Mouse (Mus musculus): ENCODE measurements around the gene Gm4869. TPM values are rescaled to one million over a fixed set of nuclear protein-coding genes. Genes with fewer than 3 reads are reported as not detected.
"Not testable (repeated sequence)": the region's sequence is repeated elsewhere in the genome, so short reads cannot be mapped to it uniquely, and the experiment has no call there.

Gene Gm4869
- total RNA-seq, 2 experiments from 2014 or later: not detected

DNA sequence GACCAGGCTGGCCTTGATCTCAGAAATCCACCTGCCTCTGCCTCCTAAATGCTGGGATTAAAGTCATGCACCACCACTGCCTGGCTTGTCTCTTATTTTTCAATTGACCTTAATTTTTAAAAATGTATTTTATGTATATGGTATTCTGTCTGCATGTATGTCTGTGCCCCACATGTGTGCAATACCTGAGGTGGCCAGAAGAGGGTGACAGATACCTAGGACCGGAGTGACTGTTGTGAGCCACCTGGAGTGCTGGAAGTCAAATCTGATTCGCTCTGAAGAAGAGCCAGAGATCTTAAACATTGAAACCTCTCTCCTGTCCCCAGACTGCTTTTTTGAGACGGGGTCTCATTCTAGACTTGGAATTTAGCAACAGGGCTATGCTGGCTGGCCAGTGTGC is 26.9 kb downstream of the Gm4869 start:
- DNase-seq: no peak

GRCm38 (mm10) chr5:140481458-140481857 is 36.0 kb downstream of the Gm4869 start:
- no peak for DNase-seq

GRCm38 (mm10) chr5:140491142-140491541 is 45.7 kb downstream of the Gm4869 start:
- DNase-seq: no peak

DNA sequence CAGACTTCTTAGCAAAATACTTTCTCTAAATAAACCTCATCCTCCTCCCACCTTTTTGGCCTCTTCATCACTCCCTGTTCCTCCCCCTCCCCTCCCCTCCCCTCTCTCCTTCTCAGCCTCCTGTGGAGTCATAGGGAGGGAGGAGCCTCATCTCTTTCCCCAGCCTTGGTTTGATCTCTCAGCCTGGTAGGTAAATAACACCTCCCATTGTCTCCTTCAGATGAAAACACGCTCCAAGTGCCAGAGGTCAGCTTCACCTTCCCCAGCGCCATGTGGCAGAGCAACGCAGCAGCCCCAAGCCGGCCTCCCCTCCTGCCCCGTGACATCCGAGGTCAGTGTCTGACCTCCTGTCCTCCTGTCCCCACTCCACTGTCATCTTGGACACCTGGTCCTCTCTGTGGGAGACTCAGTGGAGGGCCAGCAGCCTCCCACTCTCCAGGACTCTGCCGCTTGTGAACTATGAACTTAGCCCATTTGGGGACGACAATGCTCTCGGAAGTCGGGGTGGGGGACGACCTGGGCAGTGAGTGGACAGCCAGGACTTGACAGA is 47.3 kb downstream of the Gm4869 start:
- no peak for DNase-seq

DNA sequence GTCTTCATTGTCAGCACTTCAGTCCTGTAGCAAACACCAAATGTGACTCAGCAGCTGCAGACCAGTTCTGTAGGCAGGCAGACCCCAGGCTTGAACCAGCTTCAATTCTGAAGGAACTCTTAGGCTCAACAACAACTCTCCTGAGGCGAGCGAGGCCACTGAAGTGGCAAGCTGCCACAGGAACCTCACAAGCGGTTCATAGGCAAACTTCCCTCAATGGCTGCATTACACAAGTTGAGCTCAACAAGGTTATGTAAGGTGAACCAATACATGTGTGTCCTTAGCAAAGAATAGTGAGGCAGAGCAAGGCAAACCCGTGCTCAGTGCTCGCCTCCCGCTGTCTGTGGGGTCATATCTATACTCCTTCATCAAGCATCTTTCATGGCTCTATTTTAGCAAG is 52.7 kb downstream of the Gm4869 start:
- no peak for DNase-seq

DNA sequence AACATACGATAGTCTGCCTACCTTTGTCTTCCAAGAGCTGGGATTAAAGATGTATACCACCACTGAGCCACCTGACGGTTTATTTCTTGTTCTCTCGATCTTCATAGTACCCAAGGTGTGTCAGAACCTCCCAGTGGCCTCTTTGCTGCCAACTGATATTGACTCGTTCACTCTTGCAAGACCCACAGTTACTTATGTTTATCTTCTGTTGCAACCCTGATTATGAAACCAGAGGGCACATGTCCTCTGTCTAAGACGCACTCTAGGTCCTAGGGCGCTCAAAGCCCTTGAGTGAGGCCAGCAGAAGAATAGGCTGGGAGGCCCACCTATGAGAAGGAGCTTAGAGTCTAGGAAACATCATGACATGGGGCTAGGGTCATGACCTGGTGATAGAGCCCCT is 55.3 kb downstream of the Gm4869 start:
- DNase-seq: no peak

DNA sequence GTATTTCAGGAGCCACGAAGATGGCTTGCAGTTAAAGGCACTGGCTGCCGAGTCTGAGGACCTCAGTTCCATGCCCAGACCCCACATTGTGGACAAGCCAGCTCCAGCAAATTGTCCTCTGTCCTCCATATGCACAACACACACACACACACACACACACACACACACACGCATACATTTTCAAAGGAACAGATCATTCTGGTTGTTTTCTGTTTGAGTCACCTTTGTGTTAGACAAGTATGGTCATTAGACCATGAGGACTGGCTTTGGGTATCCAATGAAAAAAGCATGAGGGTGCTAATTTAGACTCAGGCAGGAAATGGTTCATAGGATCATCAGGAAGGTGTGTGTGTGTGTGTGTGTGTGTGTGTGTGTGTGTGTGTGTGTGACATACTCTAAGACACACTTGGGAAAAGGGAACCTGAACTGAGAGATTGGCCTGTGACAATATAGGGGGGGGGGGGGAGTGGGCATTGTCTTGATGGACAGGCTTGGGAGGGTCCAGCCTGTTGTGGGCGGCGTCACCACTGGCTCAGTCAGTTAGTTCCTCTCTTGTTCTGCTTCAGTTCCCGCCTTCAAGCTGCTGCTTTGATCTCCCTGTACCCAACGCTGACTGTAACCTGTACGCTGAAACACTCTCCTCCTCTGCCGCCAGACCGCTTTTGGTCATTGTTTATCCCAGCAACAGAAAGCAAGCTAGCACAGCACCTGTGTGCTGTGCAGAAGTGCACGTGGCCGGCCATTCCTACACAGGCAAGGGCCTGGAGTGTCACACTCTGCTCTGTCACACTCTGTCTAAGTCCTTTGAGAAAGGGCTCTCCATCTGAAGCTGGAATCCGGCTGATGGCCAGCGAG is 56.8 kb downstream of the Gm4869 start:
- no peak for DNase-seq

DNA sequence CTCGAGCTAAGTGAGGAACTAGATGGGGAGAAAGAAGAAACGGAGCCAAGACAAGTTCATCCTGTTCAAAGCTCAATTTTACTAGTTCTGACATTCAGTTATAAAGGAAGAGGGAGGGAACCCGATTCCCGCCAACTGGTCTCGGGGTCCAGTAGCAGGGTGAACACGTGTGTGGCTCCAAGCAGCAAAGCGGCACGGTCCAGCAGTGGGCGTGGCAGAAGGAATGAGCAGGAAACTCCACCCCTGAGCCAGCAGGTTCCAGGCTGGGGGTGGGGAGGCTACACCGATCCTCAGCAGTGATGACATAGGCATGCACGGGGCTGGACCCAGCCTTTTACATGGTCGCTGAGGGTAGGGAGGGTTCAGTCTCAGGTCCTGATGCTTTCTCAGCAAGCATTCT is 57.5 kb downstream of the Gm4869 start:
- not testable (repeated sequence) for DNase-seq

GRCm38 (mm10) chr5:140505208-140505780 is 59.8 kb downstream of the Gm4869 start, which contains the start of gene Chst12:
TSS of gene Chst12 (plus strand) at chr5:140505550.
- DNase-seq: peak; percentile 99

DNA sequence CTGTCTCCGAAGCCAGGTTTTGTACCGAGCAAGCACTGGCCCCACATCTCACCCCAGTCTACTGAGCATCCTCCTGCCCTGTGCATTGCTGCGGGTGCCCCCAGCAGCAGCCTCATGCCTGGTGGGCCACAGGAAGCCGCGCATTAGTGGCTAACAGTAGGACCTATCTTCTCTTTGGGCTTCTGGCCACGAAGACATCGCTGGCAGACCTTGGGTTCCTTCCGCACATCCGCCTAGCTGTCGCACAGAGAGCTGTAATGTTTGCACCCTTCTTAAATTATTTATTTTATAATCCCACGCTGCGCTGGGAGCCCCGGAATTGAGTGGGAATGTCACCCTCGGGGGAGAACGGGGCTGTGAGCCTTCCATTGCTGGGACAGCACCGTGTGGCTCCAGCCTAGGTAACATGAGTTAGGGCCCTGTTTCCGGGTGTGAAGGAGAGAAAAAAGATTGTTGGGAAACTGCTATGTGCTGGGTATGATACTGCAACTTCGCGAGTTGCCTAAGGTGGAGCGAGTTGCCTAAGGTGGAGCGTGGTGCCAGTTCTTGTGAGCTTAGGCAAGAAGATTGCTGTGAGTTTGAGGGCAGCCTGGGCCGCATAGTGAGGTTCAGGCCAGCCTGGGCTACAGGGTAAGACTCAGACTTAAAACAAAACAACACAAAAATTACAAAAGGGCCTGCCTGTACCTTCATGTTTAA is 60.8 kb downstream of the Gm4869 start:
- DNase-seq: no peak

GRCm38 (mm10) chr5:140507466-140508208 is 62.2 kb downstream of the Gm4869 start:
- no peak for DNase-seq

DNA sequence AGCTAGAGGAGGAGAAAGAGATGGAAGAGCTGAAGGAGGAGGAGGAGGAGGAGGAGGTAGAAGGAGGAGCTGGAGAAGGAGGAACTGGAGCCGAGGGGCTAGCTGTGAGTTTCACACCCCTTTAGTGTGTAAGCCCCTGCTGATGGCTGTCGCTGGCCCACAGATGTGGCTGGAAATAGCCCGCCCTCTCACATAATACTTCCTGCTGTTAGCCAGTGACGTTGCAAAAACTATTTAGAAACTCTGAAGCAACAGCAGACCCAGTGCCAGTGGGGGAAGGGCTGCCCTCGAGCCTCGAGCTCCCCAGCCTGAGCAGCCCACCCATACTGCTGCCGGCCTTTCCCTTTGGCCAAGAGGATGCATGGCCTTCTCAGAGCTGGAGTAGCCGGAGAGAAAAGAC is 63.2 kb downstream of the Gm4869 start:
- no peak for DNase-seq

- DNase-seq: no peak
These were observed 63.8 kb downstream of the Gm4869 start for GRCm38 (mm10) chr5:140509204-140509603.

- DNase-seq: no peak
These were observed 64.9 kb downstream of the Gm4869 start for GRCm38 (mm10) chr5:140510012-140511000.

GRCm38 (mm10) chr5:140513921-140514320 is 68.5 kb downstream of the Gm4869 start:
- DNase-seq: no peak

DNA sequence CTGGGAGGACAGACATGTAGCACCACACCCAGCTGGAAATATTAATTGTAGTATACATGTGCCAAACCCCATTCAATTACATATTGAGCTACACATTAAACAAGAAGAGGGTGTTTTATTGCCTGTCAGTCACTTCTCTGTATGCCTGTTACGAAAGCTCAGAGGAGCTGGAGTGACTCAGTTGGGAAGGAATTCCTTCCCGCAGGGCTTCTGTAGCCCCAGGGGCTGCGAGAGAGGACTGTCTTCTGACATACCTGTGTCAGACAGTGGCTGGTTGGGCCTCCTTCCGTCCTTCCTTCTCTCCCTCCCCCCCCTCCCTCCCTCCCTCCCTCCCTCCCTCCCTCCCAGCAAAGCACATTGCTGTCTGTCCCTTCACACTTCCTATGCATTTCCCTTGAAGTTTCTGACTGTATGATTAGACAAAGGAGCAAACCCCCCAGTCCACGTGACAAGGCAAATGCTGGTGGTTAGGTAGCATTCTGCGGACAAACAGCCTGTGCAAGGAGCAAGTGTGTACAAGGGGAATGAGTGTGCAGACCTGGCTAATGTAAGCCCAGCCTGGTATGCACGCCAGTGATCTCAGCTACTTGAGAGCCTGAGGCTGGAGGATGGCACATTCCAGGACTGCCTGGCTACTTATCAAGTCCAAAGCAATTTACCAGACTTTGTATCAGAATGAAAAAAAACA is 69.5 kb downstream of the Gm4869 start:
- DNase-seq: no peak

DNA sequence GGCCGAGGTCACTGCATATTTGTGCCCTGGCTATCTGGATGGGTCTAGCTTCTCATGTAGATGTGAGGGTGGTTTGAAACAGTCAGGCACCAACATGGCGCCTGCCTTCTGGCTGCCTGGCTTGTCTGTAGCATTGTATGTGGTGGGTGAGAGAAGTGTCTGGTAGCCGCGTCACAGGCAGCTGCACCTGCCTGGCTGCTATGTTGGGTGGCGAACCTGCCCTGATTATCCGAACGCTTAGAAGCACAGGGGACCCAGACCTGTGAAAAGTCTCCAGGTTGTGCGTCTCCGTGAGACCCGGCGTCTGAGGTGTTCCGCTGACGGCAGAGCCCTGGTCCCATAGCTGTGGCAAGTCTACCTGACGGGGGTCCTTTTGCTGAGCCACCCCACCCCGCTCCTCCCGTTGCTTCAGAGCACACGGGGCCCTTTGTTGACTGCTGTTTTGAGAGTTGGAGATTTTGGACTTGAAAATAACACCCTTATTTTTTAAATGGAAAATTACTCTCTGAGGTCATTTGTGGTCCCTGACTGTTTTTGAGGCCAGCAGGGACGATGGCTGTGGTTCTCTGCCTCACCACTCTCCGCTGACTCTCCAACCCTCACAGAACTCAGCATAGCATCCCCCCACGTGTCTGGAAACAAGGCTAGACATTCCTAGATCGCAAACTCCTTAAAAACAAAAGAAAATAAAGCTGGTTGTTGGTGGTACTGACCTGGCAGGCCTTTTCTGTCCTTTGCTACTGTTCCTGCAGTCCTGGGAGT is 71.9 kb downstream of the Gm4869 start:
- no peak for DNase-seq

DNA sequence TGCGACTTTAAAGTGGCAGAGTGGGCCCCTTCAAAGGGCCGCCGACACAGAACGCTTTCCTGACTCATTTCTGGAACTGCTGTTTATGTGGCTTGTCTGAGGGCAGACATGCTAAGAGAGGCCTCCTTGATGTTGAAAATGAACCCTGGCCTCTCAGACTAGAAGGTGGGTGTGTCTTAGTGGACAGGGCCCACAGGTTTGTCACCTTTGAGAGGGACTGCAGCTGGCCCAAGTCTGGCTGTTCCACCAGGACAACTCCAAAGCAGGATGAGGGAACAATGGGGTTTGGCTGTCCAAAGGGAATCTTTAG is 72.4 kb downstream of the Gm4869 start:
- DNase-seq: no peak

DNA sequence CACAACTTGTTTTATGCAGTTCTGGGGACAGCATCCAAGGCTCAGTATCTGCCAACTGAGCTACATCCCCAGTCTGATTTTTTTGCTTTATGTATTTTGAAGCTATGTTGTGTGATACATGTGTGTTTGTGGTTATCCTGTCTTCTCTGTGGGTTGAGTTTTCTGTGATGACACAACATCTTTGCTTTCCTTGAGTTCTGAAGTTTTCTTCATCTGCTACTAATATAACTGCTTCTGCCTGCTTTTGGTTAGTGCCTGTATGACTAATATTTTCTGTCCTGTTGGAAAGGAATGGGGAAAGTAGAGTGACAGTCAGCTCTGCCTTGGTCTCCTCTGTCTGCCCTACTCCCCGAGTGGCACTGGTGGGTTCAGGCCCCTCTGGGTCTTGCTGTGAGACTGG is 75.8 kb downstream of the Gm4869 start:
- no peak for DNase-seq

- DNase-seq: no peak
These were observed 81.3 kb downstream of the Gm4869 start for GRCm38 (mm10) chr5:140526754-140527153.
